Mouse (Mus musculus) neural tube, embryonic 10.5 days (tissue): ENCODE data around the gene Atp5l.
"Not testable (repeated sequence)": the region's sequence is repeated elsewhere in the genome, so short reads cannot be mapped to it uniquely, and the experiment has no call there.

Experiments
- DNase-seq: peaks from one replicate; pipeline ENCODE4 v3.0.0-alpha.2; 2017; ENCODE audit warnings: low spot score; ENCODE audit errors: extremely low spot score

Atp5l gene

DNA sequence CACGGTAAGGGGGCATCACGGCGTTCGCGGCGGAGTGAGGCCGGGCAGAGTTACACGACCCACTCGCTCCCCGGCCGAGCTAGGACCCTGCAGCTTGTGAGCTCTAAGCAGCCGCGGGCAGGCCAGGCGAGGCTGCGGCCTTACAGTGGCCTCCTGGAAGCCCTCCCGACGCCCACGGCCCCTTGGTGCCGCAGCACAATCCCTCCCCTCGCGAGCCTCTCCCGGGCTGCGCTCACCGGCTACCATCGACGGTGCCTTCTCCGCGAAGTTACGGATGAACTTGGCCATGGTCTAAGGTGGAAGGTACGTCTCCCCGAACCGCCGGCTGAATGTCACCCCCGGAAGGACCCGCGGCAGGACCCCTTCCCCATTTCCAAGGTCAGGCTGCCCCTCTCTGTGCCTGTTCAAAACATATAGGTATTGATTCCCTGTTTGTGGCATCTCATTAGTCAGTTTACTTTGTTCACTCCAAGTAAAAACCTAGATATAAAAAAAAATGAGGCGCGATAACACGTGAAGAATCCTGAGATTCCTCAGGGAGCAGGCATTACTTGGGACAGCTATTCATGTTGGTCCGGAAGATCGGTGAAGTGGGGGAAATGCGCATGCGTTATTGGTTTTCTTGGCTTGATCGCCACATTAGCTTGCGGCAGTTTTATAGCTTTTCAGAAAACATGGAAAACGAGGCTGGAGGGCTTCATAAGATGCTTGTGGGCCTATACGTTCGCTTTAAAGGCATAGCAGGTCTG is at the start of gene Atp5l:
Atp5l (minus strand) TSS at position 369 of the 749 bp plus-strand sequence.
- peak; percentile 85 for DNase-seq

DNA sequence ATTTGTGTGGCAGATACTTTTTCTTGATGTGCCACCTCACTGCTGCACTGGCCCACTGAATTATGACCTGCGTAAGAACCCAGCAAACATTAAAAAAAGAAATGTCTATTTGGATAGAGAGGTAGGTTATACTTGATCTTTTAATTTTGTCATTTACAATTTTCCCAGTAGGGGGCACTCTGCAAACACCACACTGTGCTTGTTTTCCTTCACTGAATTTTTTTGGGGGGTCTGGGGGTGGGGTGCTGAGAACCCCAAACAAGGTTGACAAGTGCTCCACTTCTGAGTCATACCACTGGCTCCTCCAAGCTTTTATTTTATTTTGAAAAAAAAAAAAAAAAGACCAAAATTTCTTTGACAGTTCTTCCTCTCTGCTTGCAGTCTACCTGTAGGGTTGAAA is 48.9 kb upstream of the Atp5l start:
- DNase-seq: no peak

DNA sequence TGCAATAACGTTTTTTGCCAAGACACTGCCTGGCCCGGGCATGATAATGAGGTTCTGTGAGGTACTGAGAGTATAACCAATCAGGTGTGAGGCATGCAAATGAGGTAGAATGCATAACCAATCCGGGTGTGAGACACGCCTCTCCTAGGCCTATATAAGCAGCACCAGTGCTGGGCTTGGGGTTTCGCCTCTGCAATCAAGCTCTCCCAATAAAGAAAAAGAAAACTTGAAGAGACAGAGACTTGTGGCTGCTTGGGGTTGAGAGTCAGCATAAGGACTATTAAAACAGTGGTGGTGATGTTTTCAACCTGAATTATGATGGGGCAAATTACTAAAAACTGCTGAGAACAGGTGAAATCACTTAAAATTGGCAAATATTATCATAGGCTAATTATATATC is 47.2 kb upstream of the Atp5l start:
- not testable (repeated sequence) for DNase-seq

- peak; percentile 55 for DNase-seq
These were observed 46.3 kb upstream of the Atp5l start for GRCm38 (mm10) chr9:44966815-44967242.

DNA sequence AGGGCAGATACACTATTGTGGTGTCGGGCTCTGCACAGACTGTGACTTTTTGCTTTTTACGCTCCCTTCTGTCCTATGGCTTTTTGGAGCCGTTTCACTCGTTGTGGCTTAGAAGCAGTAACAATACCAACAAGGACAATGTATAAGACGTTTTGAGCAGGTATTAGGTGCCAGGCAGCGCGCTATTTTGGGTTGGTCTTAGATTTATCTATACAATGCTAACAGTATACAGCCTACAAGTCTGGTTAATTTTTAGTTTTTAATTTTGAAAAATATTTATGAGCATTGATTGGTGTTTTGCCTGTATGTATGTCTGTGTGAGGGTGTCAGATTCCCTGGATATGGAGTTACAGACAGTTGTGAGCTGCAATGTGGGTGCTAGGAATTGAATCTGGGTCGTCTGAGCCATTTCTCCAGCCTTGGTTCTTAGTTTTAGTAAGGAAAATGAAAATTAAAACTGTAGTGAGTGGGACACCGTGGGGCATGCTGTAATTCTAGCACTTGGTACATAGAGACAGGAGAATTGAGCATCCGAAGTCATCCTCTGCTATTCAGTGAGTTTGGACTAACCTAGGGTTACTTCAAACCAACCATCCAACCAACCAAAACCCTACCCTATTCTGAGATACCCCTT is 45.4 kb upstream of the Atp5l start:
- DNase-seq: no peak

DNA sequence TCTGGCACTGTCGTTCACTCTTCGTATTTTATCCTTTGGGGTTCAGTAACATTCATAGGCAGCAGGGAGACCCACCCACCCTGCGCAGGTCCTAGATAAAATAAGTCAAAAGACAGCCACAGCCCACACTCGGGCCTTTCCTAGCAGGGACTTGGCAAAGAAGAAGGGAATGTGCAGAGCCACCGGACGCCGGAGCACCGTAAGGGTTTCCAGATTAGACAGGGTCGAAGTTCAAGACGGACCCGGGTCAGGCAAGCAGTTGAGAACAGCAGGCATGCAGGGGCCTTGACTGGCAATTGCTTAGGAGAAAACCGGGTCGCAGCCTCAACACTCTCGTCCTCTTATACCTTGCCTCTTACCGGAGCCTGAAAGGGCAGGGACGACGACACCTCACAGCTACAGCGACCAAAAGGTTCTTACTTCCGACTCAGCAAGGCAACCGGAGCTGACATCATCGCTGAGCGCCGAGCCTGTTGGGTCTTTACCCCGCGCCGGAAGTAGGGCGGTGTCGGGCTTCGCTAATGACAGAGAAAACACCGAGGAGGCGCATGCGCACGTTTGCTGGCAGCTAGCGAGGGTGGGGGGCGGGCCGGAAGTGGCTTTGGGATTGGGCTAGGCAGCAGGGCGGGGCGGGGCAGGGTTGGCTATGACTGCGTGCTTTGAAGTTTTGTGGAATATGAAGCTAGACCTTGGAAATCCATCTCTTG is 44.7 kb upstream of the Atp5l start, which contains the start of gene Ube4a:
Ube4a (minus strand) TSS at position 475 of the 707 bp plus-strand sequence.
- peak; percentile 100 for DNase-seq

DNA sequence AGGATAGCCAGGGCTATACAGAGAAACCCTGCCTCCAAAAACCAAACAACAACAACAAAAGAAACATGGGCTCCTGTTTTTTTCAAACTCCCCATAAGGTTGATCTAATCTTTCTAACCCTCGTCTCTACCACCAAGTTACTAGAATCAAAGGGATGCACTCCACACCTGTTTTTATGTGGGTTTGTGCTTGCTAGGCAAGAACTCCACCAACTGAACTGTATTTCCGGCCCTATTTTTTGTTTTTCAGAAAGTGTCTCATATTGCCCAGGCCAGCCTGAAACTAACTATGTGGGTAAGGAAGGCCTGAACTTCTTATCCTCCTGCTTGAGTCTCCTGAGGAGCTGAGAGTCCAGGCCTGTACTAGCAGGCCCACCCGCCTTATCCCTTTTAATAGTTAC is 33.9 kb upstream of the Atp5l start:
- no peak for DNase-seq

GRCm38 (mm10) chr9:44947836-44948235 is 27.3 kb upstream of the Atp5l start:
- no peak for DNase-seq

GRCm38 (mm10) chr9:44946185-44946695 is 25.7 kb upstream of the Atp5l start:
- no peak for DNase-seq

GRCm38 (mm10) chr9:44942421-44942820 is 21.9 kb upstream of the Atp5l start:
- DNase-seq: no peak

DNA sequence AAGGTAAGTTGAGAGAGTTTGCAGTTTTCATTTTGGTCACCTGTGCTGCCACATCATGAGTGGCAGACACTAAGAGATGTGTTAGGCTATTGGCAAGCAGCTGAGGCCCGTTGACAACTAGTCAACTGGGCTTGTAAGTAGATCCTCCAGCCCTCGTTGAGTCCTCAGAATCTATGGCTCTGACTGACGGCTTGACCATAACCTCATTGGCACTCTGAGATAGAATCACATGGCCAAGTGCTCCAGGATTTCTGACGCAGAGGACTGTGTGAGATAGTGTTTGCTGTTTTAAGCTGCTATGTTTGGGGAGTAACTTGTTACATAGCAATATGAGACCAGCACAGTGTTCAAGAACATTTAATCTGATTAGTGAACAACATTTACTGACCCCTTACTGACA is 21.2 kb upstream of the Atp5l start:
- no peak for DNase-seq

DNA sequence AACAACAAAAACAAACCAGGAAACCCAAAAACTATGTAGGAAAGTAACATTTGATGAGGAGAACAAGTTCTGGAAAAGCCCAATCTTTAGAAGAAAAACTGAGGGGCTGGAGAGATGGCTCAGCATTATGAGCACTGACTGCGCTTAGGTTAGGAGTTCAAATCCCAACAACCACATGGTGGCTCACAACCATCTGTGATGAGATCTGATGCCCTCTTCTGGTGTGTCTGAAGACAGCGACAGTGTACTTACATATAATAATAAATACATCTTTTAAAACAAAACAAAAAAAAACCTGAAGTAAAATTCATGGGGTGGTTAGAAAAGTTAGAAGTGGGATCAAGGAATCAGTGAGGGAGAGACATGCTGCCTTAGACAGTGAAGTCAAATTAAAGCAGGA is 1.0 kb upstream of the Atp5l start:
- no peak for DNase-seq

DNA sequence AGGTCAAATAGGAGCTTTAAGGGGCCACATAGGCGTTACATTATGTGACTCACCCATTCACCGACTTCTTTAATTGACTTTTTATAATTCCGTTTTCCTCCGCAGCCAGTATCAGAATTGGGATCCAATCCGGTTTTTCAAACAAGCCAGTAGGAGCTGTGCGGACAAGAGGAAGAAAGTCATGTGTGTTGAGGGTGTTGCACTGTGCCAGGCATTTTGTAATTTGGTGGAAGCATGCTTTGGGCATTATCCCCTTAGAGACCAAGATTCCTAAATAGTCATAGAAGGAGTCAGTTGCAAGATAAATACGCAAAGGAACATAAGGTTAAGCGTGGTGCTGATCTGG is 554 bp upstream of the Atp5l start:
- DNase-seq: no peak

DNA sequence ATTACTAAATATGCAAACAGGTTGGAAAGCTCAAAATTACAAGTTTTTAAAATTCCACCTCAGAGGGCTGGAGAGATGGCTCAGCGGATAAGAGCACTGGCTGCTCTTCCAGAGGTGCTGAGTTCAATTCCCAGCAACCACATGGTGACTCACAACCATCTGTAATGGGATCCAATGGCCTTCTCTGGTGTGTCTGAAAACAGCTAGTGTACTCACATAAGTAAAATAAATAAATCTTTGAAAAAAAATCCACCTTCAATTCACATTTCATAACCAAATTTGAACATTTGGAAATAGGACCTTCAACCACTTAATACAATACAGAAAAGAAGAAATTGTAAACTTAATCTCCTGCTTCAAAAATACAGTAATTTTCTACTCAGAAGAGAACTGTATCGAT is 936 bp downstream of the Atp5l start:
- DNase-seq: no peak

DNA sequence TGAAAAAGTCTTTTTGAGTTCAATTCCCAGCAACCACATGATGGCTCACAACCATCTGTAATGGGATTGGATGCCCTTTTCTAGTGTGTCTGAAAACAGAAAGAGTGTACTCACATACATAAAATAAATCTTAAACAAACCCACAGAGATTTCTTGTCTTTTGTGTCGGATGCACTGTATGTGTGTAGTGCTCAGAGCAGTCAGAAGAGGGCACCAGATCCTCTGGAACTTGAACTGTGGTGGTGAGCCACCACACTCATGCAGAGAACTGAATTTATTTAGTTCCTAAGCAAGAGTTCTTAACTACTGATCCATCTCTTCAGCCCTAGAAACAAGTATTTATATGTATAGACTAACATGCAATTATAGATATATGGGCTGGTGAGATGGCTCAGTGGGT is 4.3 kb downstream of the Atp5l start:
- no peak for DNase-seq

DNA sequence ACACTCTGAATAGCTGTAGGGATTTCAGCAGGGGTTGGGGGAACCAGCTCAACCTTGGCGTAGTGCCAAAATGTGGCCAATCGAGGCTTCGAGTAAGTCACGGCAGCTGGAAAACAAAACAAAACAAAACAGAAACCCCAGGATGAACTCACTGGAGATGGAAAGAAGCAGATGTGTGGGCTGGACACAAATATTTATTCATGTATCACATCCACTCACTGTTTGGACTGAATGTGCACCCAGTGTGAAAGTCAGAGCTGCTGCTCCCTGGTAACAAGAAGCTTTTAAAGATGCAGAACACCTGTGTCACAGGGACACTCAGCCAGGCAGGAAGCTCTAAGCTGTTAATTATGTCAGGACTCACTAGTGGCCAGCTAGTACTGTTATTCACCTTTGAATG is 5.8 kb downstream of the Atp5l start:
- DNase-seq: no peak

GRCm38 (mm10) chr9:44911365-44911764 is 9.2 kb downstream of the Atp5l start:
- DNase-seq: no peak

DNA sequence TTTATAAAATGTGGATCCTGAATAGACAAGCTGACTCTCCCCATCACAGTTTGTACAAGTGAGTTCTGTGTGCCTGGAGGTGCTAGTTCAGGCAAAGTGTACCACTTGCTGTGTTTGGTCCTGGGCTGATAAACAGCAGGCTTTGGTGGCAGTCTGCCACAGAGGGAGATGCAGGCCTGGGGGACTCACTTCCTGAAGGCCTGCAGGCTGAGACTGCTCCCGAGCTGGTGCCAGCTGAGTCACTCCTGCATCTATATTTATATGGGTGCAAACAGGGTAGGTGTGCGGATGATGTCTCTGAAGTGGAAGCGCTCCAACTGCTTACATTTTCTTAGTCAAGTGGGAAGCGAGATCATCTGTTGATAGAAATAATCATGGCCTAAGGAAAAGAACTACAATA is 14.9 kb downstream of the Atp5l start:
- no peak for DNase-seq

- no peak for DNase-seq
These were observed 15.6 kb downstream of the Atp5l start for GRCm38 (mm10) chr9:44904964-44905363.

DNA sequence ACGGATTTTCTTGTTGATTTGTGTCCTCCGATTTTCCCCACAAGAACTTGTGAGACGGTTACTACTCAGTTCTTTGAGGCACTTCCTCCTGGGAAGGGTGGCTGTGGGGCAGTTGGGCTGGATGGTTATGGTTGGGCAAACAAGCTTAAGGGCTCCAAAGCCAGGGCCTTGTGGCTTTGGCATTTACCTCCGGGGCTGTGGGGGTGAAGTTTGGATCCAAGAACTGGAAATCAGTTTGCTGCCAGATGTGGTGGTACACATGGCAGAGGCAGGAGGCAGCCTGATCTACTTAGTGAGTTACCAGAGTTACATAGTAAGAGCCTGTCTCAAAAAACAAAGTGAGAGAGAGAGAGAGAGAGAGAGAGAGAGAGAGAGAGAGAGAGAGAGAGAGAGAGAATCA is 16.7 kb downstream of the Atp5l start:
- DNase-seq: no peak

- DNase-seq: no peak
These were observed 20.1 kb downstream of the Atp5l start for GRCm38 (mm10) chr9:44900402-44900801.

DNA sequence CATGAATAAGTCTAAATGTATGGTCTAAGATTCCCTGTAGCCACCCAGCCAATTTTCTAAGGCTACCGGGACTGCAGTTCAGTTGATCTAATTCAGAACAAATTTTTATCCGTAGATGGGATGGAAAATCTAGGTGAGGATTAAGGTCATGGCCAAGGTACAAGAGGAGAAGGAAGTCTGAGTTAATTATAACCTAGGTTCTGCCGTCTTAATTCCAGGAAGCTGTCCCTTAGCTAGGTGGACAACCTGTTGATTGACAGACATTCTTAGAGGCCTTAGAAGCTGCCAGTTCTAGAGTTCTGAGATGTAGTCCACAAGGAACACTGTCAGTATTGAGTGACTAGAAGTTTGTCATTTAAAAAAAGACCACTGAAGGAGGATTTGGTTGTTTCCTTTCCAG is 20.8 kb downstream of the Atp5l start:
- DNase-seq: no peak
